Mouse (Mus musculus) CH12.LX (cell line): Measurements from ENCODE around the gene Rpl41. TPM values are rescaled to one million over a fixed set of nuclear protein-coding genes. Genes with fewer than 3 reads are reported as not detected.
A peak's percentile ranks its signal among the peaks of the same experiment; 100 is the strongest.

Experiments used
- DNase-seq: peaks from one replicate; pipeline ENCODE4 v3.0.0-alpha.2; 2013; ENCODE audit errors: extremely low read depth
- H3K27ac ChIP-seq: 2 replicates; pipeline ENCODE4 v1.5.1; 2012; ENCODE audit warnings: low read depth, mild to moderate bottlenecking, control low read depth, moderate library complexity; ENCODE audit not compliant: insufficient read depth
- H3K27me3 ChIP-seq: replicated peaks from 2 replicates; pipeline ENCODE3; 2012; ENCODE audit warnings: inconsistent platforms
- H3K36me3 ChIP-seq, 2 experiments: replicated peaks in 1 of 2; 2 replicates each; pipeline versions ENCODE3 to v1.6.1; 2012; ENCODE audit warnings: inconsistent platforms in 1 of 2, low read length in 1 of 2, mild to moderate bottlenecking in 1 of 2, mixed read lengths in 1 of 2, moderate library complexity in 1 of 2; ENCODE audit not compliant: control insufficient read depth in 1 of 2, insufficient read depth in 1 of 2
- H3K4me1 ChIP-seq, 2 experiments: 2 replicates each; pipeline ENCODE4 v1.6.1; 2012; ENCODE audit warnings: inconsistent platforms in 1 of 2, moderate library complexity in 1 of 2; ENCODE audit not compliant: insufficient read depth in 2 of 2, control insufficient read depth in 1 of 2
- H3K4me2 ChIP-seq: 2 replicates; pipeline ENCODE4 v1.6.1; 2012; ENCODE audit warnings: low read depth, mild to moderate bottlenecking, control low read depth; ENCODE audit not compliant: poor library complexity, insufficient read depth, severe bottlenecking
- H3K4me3 ChIP-seq, 3 experiments: fragments of 150-350 bp in 1 of 3; sonication (generic) in 1 of 3; replicated peaks in 1 of 3; 2 replicates each; pipeline versions ENCODE3 to v1.5.1; 2011 to 2012; ENCODE audit warnings: low read depth in 2 of 3, low read length in 2 of 3, mild to moderate bottlenecking in 2 of 3, moderate library complexity in 2 of 3, control low read depth in 1 of 3, improper control_type of control experiment in 1 of 3, inconsistent platforms in 1 of 3, mixed read lengths in 1 of 3; ENCODE audit not compliant: poor library complexity in 1 of 3
- H3K79me2 ChIP-seq: replicated peaks from 2 replicates; pipeline ENCODE4 v1.6.1; 2012; ENCODE audit warnings: mild to moderate bottlenecking, moderate library complexity; ENCODE audit not compliant: control insufficient read depth, poor library complexity, insufficient read depth, severe bottlenecking; ENCODE audit errors: extremely low read depth
- H3K9ac ChIP-seq: 2 replicates; pipeline ENCODE4 v1.6.1; 2012; ENCODE audit warnings: low read depth, mild to moderate bottlenecking, control low read depth, moderate library complexity; ENCODE audit not compliant: insufficient read depth
- H3K9me3 ChIP-seq: replicated peaks from 2 replicates; pipeline ENCODE3; 2012; ENCODE audit warnings: low read length, inconsistent platforms, mixed read lengths
- CHD2 ChIP-seq: IDR thresholded peaks from 2 replicates; pipeline ENCODE4 v1.6.1; 2011; ENCODE audit warnings: low read length, improper control_type of control experiment
- CTCF ChIP-seq, 2 experiments: IDR thresholded peaks in 1 of 2; conservative IDR thresholded peaks in 1 of 2; 2 replicates each; pipeline ENCODE4 v1.5.1; 2011 to 2012; ENCODE audit warnings: low read depth in 2 of 2, low read length in 2 of 2, improper control_type of control experiment in 1 of 2, inconsistent platforms in 1 of 2, mild to moderate bottlenecking in 1 of 2, moderate library complexity in 1 of 2
- EP300 ChIP-seq: IDR thresholded peaks from 2 replicates; pipeline ENCODE4 v1.6.1; 2011; ENCODE audit warnings: low read length, improper control_type of control experiment
- HCFC1 ChIP-seq: IDR thresholded peaks from 2 replicates; pipeline ENCODE4 v1.6.1; 2012; ENCODE audit warnings: low read depth, mild to moderate bottlenecking, inconsistent platforms, low read length, improper control_type of control experiment
- JUND ChIP-seq: conservative IDR thresholded peaks from 2 replicates; pipeline ENCODE4 v1.6.1; 2011; ENCODE audit warnings: low read depth, low read length, improper control_type of control experiment
- MAFK ChIP-seq: IDR thresholded peaks from 2 replicates; pipeline ENCODE4 v1.6.1; 2011; ENCODE audit warnings: low read length, improper control_type of control experiment; ENCODE audit not compliant: insufficient replicate concordance
- MAZ ChIP-seq: IDR thresholded peaks from 2 replicates; pipeline ENCODE4 v1.6.1; 2012; ENCODE audit warnings: low read depth, mild to moderate bottlenecking, inconsistent platforms, low read length, improper control_type of control experiment, moderate library complexity
- MXI1 ChIP-seq: IDR thresholded peaks from 2 replicates; pipeline ENCODE4 v1.6.1; 2011; ENCODE audit warnings: mild to moderate bottlenecking, low read depth, low read length, improper control_type of control experiment
- POLR2A ChIP-seq: IDR thresholded peaks from 2 replicates; pipeline ENCODE4 v1.6.1; 2011; ENCODE audit warnings: low read depth, mild to moderate bottlenecking, improper control_type of control experiment, low read length
- POLR2AphosphoS2 ChIP-seq: IDR thresholded peaks from 2 replicates; pipeline ENCODE4 v1.6.1; 2011; ENCODE audit warnings: low read depth, low read length, improper control_type of control experiment
- SMC3 ChIP-seq: IDR thresholded peaks from 2 replicates; pipeline ENCODE4 v1.6.1; 2011; ENCODE audit warnings: low read depth, low read length, improper control_type of control experiment
- USF1 ChIP-seq: IDR thresholded peaks from 2 replicates; pipeline ENCODE4 v1.6.1; 2014; ENCODE audit warnings: low read depth, mild to moderate bottlenecking, inconsistent platforms, low read length, improper control_type of control experiment
- ZKSCAN1 ChIP-seq: IDR thresholded peaks from 2 replicates; pipeline ENCODE4 v1.6.1; 2012; ENCODE audit warnings: low read depth, inconsistent platforms, low read length, improper control_type of control experiment, borderline replicate concordance
- ZMIZ1 ChIP-seq: IDR thresholded peaks from 2 replicates; pipeline ENCODE4 v1.6.1; 2012; ENCODE audit warnings: low read depth, mild to moderate bottlenecking, inconsistent platforms, low read length, improper control_type of control experiment
- ZNF384 ChIP-seq: IDR thresholded peaks from 2 replicates; pipeline ENCODE4 v1.6.1; 2012; ENCODE audit warnings: low read depth, low read length, improper control_type of control experiment, inconsistent platforms
- dilution Hi-C: fragments of 300-500 bp; cut with MboI; formaldehyde crosslinking; loops from 2 replicates; pipeline ENCODE4 v1.14.3; 2020; ENCODE audit warnings: low sequenced_read_pairs; ENCODE audit not compliant: extremely low pct_unique_long_range_greater_than_20kb, extremely low pct_ligation_motif_present
- in situ Hi-C: fragments of 300-500 bp; cut with MboI; formaldehyde crosslinking; loops from 3 replicates; pipeline ENCODE4 v1.14.3; 2019; ENCODE audit warnings: low sequenced_read_pairs, low pct_ligation_motif_present, low pct_unique_long_range_greater_than_20kb, mixed read lengths
- polyA plus RNA-seq: library from polyadenylated mRNA; unstranded; fragments of >175 nt; gene quantifications from 2 replicates; pipeline ENCODE4 v1.2.1, GENCODE M21; 2012; ENCODE audit warnings: low read depth; ENCODE audit not compliant: insufficient read length
- total RNA-seq, 2 experiments: library from RNA; depleted of rRNA; stranded (reverse); fragments of 300-350 nt in 1 of 2; fragments of >200 nt in 1 of 2; gene quantifications; 2 replicates each; pipeline ENCODE4 v1.2.3; 2012 to 2014

The Rpl41 gene
- total and polyA plus RNA-seq, 3 experiments: 2,709 to 8,549 (median 8,065) TPM

- Histone ChIP-seq H3K9me3 (no peaks in the 10 kb centered on the region), H3K4me1 (peaks cover 0 to 26% of the 10 kb centered on the region in 2 experiments; a peak in 2 of 4 replicates), H3K79me2 (no peaks in the 10 kb centered on the region), H3K27ac (no peak overlapping the region), H3K4me3 (no peak overlapping the region), H3K36me3 (no peaks in the 10 kb centered on the region), H3K27me3 (peaks cover 69% of the 10 kb centered on the region), H3K4me2 (peak overlapping the region; percentile 21; the same call in 1 of the 2 replicates), H3K9ac (no peak overlapping the region)
- TF ChIP-seq MAFK (no peak), CTCF (conservative IDR thresholded peaks at IDR 0.05 in 1 of 2, IDR thresholded peaks at IDR 0.05 in 1 of 2; ENCODE audit: low read depth in 2 of 2, low read length in 2 of 2) (no peak), SMC3 (no peak), MXI1 (no peak), USF1 (no peak), ZNF384 (no peak), ZMIZ1 (no peak), POLR2AphosphoS2 (no peak)
- dilution Hi-C loops (no loop called here), in situ Hi-C loops (no loop called here)
- no peak for DNase-seq
Observed at GRCm38 (mm10) chr10:128587120-128587519, 38.0 kb upstream of the Rpl41 start.

GRCm38 (mm10) chr10:128586546-128586945 is 37.4 kb upstream of the Rpl41 start:
- in situ Hi-C loops (no loop called here), dilution Hi-C loops (no loop called here)
- H3K4me1 ChIP-seq: peaks cover 0 to 26% of the 10 kb centered on the region in 2 experiments; a peak in 2 of 4 replicates
- no peaks in the 10 kb centered on the region for H3K9me3 ChIP-seq
- no peaks in the 10 kb centered on the region for H3K36me3 ChIP-seq
- no peak overlapping the region for H3K9ac ChIP-seq
- H3K79me2 ChIP-seq: no peaks in the 10 kb centered on the region
- no peak for TF ChIP-seq EP300
- no peak for TF ChIP-seq POLR2AphosphoS2
- TF ChIP-seq SMC3: no peak
- no peak overlapping the region for H3K4me2 ChIP-seq
- no peak overlapping the region for H3K27ac ChIP-seq
- no peak for DNase-seq
- no peak overlapping the region for H3K4me3 ChIP-seq
- peaks cover 70% of the 10 kb centered on the region for H3K27me3 ChIP-seq

DNA sequence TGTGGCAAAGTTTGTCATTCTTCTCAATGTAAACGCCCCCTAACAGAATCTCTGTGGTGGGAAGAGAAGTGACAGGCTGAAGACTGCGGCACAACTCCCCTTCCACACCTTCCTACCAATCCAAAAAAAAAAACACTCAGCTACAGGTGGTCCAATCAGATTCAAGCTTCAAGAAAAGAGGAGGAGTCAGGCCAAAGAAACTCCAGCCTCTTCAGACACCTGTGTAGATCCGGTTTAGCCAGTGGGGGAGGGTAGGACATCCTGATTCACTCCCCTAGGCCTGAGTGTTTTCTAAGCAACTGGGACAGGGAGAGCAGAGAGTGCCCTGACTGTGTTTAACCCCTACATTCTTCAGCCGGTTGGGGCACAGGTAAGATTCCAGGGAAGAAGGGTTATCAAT is 35.3 kb upstream of the Rpl41 start:
- in situ Hi-C loops: no loop called here
- no peak for DNase-seq
- H3K36me3 ChIP-seq: no peaks in the 10 kb centered on the region
- TF ChIP-seq CHD2: no peak
- peak; percentile 60 for TF ChIP-seq ZNF384
- TF ChIP-seq MAZ: no peak
- TF ChIP-seq POLR2A: no peak
- no peak for TF ChIP-seq JUND
- no peak for TF ChIP-seq ZKSCAN1
- no peak for TF ChIP-seq HCFC1
- no peak overlapping the region for H3K27ac ChIP-seq
- H3K9ac ChIP-seq: no peak overlapping the region
- peaks cover 68% of the 10 kb centered on the region for H3K27me3 ChIP-seq
- no peaks in the 10 kb centered on the region for H3K9me3 ChIP-seq
- H3K79me2 ChIP-seq: no peaks in the 10 kb centered on the region
- dilution Hi-C loops: no loop called here
- H3K4me1 ChIP-seq: peaks cover 0 to 25% of the 10 kb centered on the region in 2 experiments; a peak in 2 of 4 replicates
- no peak overlapping the region for H3K4me2 ChIP-seq
- H3K4me3 ChIP-seq: no peak overlapping the region
